Mouse (Mus musculus): ENCODE measurements at regions not wholly inside any gene's neighbourhood (a gene's known extent, or its start where the extent isn't known, plus 50 kb on each side); places are given as distances from the start of the nearest gene placed in this dataset.

GRCm38 (mm10) chr17:45811632-45812221 is 78.1 kb upstream of the 1600014C23Rik start:
- Histone ChIP-seq H3K4me1 (ENCODE audit: control insufficient read depth, low read depth, low read length) (no peaks in the 10 kb centered on the region), H3K36me3 (ENCODE audit: control insufficient read depth, insufficient read depth) (no peaks in the 10 kb centered on the region), H3K27ac (ENCODE audit: low read length) (no peak overlapping the region), H3K4me3 (ENCODE audit: low read depth, low read length) (no peak overlapping the region), H3K4me2 (ENCODE audit: low read depth, low read length) (no peak overlapping the region), H3K9ac (ENCODE audit: low read depth, low read length) (no peak overlapping the region), H3K9me3 (replicated peaks; ENCODE audit: control insufficient read depth, low read length) (no peaks in the 10 kb centered on the region), H3K27me3 (ENCODE audit: control insufficient read depth, insufficient read depth, low read depth, low read length) (no peaks in the 10 kb centered on the region)
- WGBS (ENCODE audit: insufficient replicate concordance) = 65% methylated on average over 11 of the region's 11 CpGs
- no peak for ATAC-seq (ENCODE audit: low read depth)

DNA sequence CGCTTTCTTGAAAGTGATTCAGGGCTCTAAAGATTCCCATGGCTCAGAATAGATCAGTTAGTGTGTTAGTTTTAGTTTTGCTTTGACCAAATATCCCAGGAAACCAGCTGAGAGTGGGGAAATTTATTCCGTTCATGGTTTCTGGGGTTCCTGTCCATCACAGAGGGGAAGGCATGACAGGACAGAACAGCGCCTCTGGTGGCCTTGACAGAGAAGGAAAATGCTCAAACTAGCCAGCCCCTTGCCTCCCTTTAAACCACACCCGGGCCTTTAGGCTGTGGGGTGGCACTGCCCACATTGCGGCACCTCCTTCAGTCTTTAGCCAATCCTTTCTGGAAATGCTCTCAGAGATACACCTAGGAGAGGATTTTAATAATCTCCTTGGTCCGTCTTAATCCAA is 76.1 kb upstream of the 1600014C23Rik start:
- H3K27ac ChIP-seq (ENCODE audit: low read length) = no peak overlapping the region
- no peaks in the 10 kb centered on the region for H3K36me3 ChIP-seq (ENCODE audit: control insufficient read depth, insufficient read depth)
- no peak for ATAC-seq (ENCODE audit: low read depth)
- no peaks in the 10 kb centered on the region for H3K9me3 ChIP-seq (replicated peaks; ENCODE audit: control insufficient read depth, low read length)
- no peak overlapping the region for H3K4me3 ChIP-seq (ENCODE audit: low read depth, low read length)
- H3K9ac ChIP-seq (ENCODE audit: low read depth, low read length) = no peak overlapping the region
- H3K4me2 ChIP-seq (ENCODE audit: low read depth, low read length) = no peak overlapping the region
- 75% methylated on average over 6 of the region's 6 CpGs for WGBS (ENCODE audit: insufficient replicate concordance)
- H3K4me1 ChIP-seq (ENCODE audit: control insufficient read depth, low read depth, low read length) = no peaks in the 10 kb centered on the region
- H3K27me3 ChIP-seq (ENCODE audit: control insufficient read depth, insufficient read depth, low read depth, low read length) = peaks cover 13% of the 10 kb centered on the region

DNA sequence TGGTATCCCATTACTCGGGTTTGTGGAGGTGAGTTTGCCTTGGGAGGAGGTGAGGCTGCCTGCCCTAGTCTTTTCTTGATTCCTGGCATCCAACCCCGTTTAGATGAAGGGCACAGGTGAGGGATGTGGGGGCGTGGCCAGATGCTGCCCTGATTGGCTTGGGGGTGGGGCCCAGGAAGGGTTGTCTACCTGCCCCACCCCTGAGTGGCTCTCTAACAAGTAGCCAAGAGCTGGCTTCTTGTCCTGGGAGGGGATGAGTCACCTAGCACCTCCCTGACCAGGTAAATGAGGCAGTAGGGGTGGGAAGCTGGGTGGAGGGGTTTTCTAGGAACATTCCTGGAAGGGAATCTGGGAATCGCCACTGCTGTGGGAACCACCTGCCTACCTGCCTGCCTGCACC is 74.7 kb upstream of the 1600014C23Rik start:
- H3K4me3 ChIP-seq (ENCODE audit: low read depth, low read length) = no peak overlapping the region
- no peak for ATAC-seq (ENCODE audit: low read depth)
- H3K9me3 ChIP-seq (replicated peaks; ENCODE audit: control insufficient read depth, low read length) = no peaks in the 10 kb centered on the region
- 44% methylated on average over 4 of the region's 4 CpGs for WGBS (ENCODE audit: insufficient replicate concordance)
- no peak overlapping the region for H3K27ac ChIP-seq (ENCODE audit: low read length)
- no peak overlapping the region for H3K4me2 ChIP-seq (ENCODE audit: low read depth, low read length)
- H3K27me3 ChIP-seq (ENCODE audit: control insufficient read depth, insufficient read depth, low read depth, low read length) = peaks cover 15% of the 10 kb centered on the region
- H3K9ac ChIP-seq (ENCODE audit: low read depth, low read length) = no peak overlapping the region
- no peaks in the 10 kb centered on the region for H3K36me3 ChIP-seq (ENCODE audit: control insufficient read depth, insufficient read depth)
- H3K4me1 ChIP-seq (ENCODE audit: control insufficient read depth, low read depth, low read length) = no peaks in the 10 kb centered on the region

GRCm38 (mm10) chr17:45807452-45807851 is 73.8 kb upstream of the 1600014C23Rik start:
- Histone ChIP-seq H3K9ac (ENCODE audit: low read depth, low read length) (no peak overlapping the region), H3K27ac (ENCODE audit: low read length) (no peak overlapping the region), H3K4me2 (ENCODE audit: low read depth, low read length) (no peak overlapping the region), H3K36me3 (ENCODE audit: control insufficient read depth, insufficient read depth) (no peaks in the 10 kb centered on the region), H3K4me1 (ENCODE audit: control insufficient read depth, low read depth, low read length) (no peaks in the 10 kb centered on the region), H3K27me3 (ENCODE audit: control insufficient read depth, insufficient read depth, low read depth, low read length) (peaks cover 15% of the 10 kb centered on the region), H3K4me3 (ENCODE audit: low read depth, low read length) (no peak overlapping the region), H3K9me3 (replicated peaks; ENCODE audit: control insufficient read depth, low read length) (no peaks in the 10 kb centered on the region)
- 25% methylated on average over 13 of the region's 13 CpGs for WGBS (ENCODE audit: insufficient replicate concordance)
- ATAC-seq (ENCODE audit: low read depth) = no peak

DNA sequence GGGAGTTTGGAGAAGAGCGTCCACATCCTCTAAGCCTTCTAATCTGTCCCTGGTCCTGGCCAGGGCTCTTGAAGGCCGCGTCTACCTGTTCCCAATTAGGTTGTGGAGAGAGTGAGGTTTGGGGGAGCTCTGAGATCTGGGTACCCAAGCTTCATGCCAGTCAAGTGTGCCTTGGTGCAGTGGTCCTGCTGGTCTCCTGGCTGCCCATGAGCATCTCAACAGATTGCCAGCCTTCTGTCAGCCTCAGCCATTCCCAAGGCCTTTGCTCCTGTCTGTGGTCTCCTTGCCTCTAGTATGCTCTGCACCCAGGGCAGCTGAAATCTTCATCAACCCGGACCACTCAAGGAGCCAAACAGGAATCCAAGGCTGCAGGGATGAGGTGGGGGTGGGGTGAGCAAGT is 73.2 kb upstream of the 1600014C23Rik start:
- H3K4me3 ChIP-seq (ENCODE audit: low read depth, low read length) = no peak overlapping the region
- no peak overlapping the region for H3K9ac ChIP-seq (ENCODE audit: low read depth, low read length)
- H3K4me1 ChIP-seq (ENCODE audit: control insufficient read depth, low read depth, low read length) = no peaks in the 10 kb centered on the region
- H3K27ac ChIP-seq (ENCODE audit: low read length) = no peak overlapping the region
- no peak for ATAC-seq (ENCODE audit: low read depth)
- 62% methylated on average over 4 of the region's 4 CpGs for WGBS (ENCODE audit: insufficient replicate concordance)
- H3K36me3 ChIP-seq (ENCODE audit: control insufficient read depth, insufficient read depth) = no peaks in the 10 kb centered on the region
- no peak overlapping the region for H3K4me2 ChIP-seq (ENCODE audit: low read depth, low read length)
- peaks cover 15% of the 10 kb centered on the region for H3K27me3 ChIP-seq (ENCODE audit: control insufficient read depth, insufficient read depth, low read depth, low read length)
- H3K9me3 ChIP-seq (replicated peaks; ENCODE audit: control insufficient read depth, low read length) = no peaks in the 10 kb centered on the region

DNA sequence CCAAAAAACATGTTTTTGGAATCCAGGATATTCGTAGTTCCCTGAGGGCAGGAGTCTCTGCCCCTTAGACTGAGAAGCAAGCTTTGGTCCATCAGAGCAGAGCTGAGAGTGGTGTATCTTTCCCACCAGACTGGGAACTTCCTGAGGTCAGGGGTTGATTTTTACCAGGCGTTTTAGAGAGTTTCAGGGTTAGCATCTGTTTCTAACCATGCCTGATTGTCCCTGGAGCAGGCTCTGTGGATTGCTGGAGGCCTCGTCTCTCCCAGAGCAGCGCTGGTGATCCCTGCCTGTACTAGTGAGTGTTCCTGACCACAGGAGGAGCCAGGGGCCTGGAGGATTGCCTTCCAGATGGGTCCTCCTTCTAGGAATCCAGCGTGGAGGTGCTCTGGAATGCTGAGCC is 72.8 kb upstream of the 1600014C23Rik start:
- Histone ChIP-seq H3K27ac (ENCODE audit: low read length) (no peak overlapping the region), H3K4me3 (ENCODE audit: low read depth, low read length) (no peak overlapping the region), H3K36me3 (ENCODE audit: control insufficient read depth, insufficient read depth) (no peaks in the 10 kb centered on the region), H3K4me1 (ENCODE audit: control insufficient read depth, low read depth, low read length) (no peaks in the 10 kb centered on the region), H3K27me3 (ENCODE audit: control insufficient read depth, insufficient read depth, low read depth, low read length) (peaks cover 15% of the 10 kb centered on the region), H3K9me3 (replicated peaks; ENCODE audit: control insufficient read depth, low read length) (no peaks in the 10 kb centered on the region), H3K9ac (ENCODE audit: low read depth, low read length) (no peak overlapping the region), H3K4me2 (ENCODE audit: low read depth, low read length) (no peak overlapping the region)
- WGBS (ENCODE audit: insufficient replicate concordance) = 59% methylated on average over 5 of the region's 5 CpGs
- no peak for ATAC-seq (ENCODE audit: low read depth)

- no peaks in the 10 kb centered on the region for H3K9me3 ChIP-seq (replicated peaks; ENCODE audit: control insufficient read depth, low read length)
- ATAC-seq (ENCODE audit: low read depth) = no peak
- 20% methylated on average over 35 of the region's 35 CpGs for WGBS (ENCODE audit: insufficient replicate concordance)
- H3K36me3 ChIP-seq (ENCODE audit: control insufficient read depth, insufficient read depth) = no peaks in the 10 kb centered on the region
- no peak overlapping the region for H3K9ac ChIP-seq (ENCODE audit: low read depth, low read length)
- H3K27me3 ChIP-seq (ENCODE audit: control insufficient read depth, insufficient read depth, low read depth, low read length) = peaks cover 15% of the 10 kb centered on the region
- H3K4me2 ChIP-seq (ENCODE audit: low read depth, low read length) = 0 out of 2 replicates have a peak overlapping the region, but pooled peaks have one; percentile 6
- no peak overlapping the region for H3K4me3 ChIP-seq (ENCODE audit: low read depth, low read length)
- no peak overlapping the region for H3K27ac ChIP-seq (ENCODE audit: low read length)
- H3K4me1 ChIP-seq (ENCODE audit: control insufficient read depth, low read depth, low read length) = no peaks in the 10 kb centered on the region; the same call in 1 of the 2 replicates
Observed at GRCm38 (mm10) chr17:45805471-45806082, 71.9 kb upstream of the 1600014C23Rik start.

- H3K4me2 ChIP-seq (ENCODE audit: low read depth, low read length) = no peak overlapping the region
- no peak overlapping the region for H3K4me3 ChIP-seq (ENCODE audit: low read depth, low read length)
- no peaks in the 10 kb centered on the region for H3K36me3 ChIP-seq (ENCODE audit: control insufficient read depth, insufficient read depth)
- ATAC-seq (ENCODE audit: low read depth) = no peak
- H3K27me3 ChIP-seq (ENCODE audit: control insufficient read depth, insufficient read depth, low read depth, low read length) = peaks cover 15% of the 10 kb centered on the region
- no peak overlapping the region for H3K27ac ChIP-seq (ENCODE audit: low read length)
- no peak overlapping the region for H3K9ac ChIP-seq (ENCODE audit: low read depth, low read length)
- no peaks in the 10 kb centered on the region; the same call in 1 of the 2 replicates for H3K4me1 ChIP-seq (ENCODE audit: control insufficient read depth, low read depth, low read length)
- WGBS (ENCODE audit: insufficient replicate concordance) = 77% methylated on average over 8 of the region's 8 CpGs
- H3K9me3 ChIP-seq (replicated peaks; ENCODE audit: control insufficient read depth, low read length) = no peaks in the 10 kb centered on the region
Observed at GRCm38 (mm10) chr17:45803331-45803730, 69.7 kb upstream of the 1600014C23Rik start.

GRCm38 (mm10) chr17:45802439-45802838 is 68.8 kb upstream of the 1600014C23Rik start:
- no peaks in the 10 kb centered on the region for H3K36me3 ChIP-seq (ENCODE audit: control insufficient read depth, insufficient read depth)
- H3K9ac ChIP-seq (ENCODE audit: low read depth, low read length) = no peak overlapping the region
- no peak overlapping the region for H3K27ac ChIP-seq (ENCODE audit: low read length)
- H3K27me3 ChIP-seq (ENCODE audit: control insufficient read depth, insufficient read depth, low read depth, low read length) = peaks cover 15% of the 10 kb centered on the region
- H3K4me1 ChIP-seq (ENCODE audit: control insufficient read depth, low read depth, low read length) = no peaks in the 10 kb centered on the region; the same call in 1 of the 2 replicates
- no peak for ATAC-seq (ENCODE audit: low read depth)
- 79% methylated on average over 8 of the region's 8 CpGs for WGBS (ENCODE audit: insufficient replicate concordance)
- H3K9me3 ChIP-seq (replicated peaks; ENCODE audit: control insufficient read depth, low read length) = no peaks in the 10 kb centered on the region
- no peak overlapping the region for H3K4me3 ChIP-seq (ENCODE audit: low read depth, low read length)
- no peak overlapping the region for H3K4me2 ChIP-seq (ENCODE audit: low read depth, low read length)
